Mouse (Mus musculus) CH12.LX (cell line): ENCODE data around the gene Limk2.

Experiments
- CTCF ChIP-seq, 2 experiments: IDR thresholded peaks in 1 of 2; conservative IDR thresholded peaks in 1 of 2; 2 replicates each; pipeline ENCODE4 v1.5.1; 2011 to 2012; ENCODE audit warnings: low read depth in 2 of 2, low read length in 2 of 2, improper control_type of control experiment in 1 of 2, inconsistent platforms in 1 of 2, mild to moderate bottlenecking in 1 of 2, moderate library complexity in 1 of 2
- GABPA ChIP-seq: IDR thresholded peaks from 2 replicates; pipeline ENCODE4 v1.6.1; 2012; ENCODE audit warnings: low read depth, low read length, improper control_type of control experiment, inconsistent platforms; ENCODE audit not compliant: insufficient replicate concordance
- IRF4 ChIP-seq: IDR thresholded peaks from 2 replicates; pipeline ENCODE4 v1.6.1; 2014; ENCODE audit warnings: low read depth, mild to moderate bottlenecking, inconsistent platforms, low read length, improper control_type of control experiment
- KAT2A ChIP-seq: IDR thresholded peaks from 2 replicates; pipeline ENCODE4 v1.6.1; 2012; ENCODE audit warnings: low read length, improper control_type of control experiment, inconsistent platforms; ENCODE audit not compliant: insufficient replicate concordance
- MAFK ChIP-seq: IDR thresholded peaks from 2 replicates; pipeline ENCODE4 v1.6.1; 2011; ENCODE audit warnings: low read length, improper control_type of control experiment; ENCODE audit not compliant: insufficient replicate concordance
- NELFE ChIP-seq: IDR thresholded peaks from 2 replicates; pipeline ENCODE4 v1.6.1; 2011; ENCODE audit warnings: low read depth, low read length, improper control_type of control experiment
- POLR2A ChIP-seq: IDR thresholded peaks from 2 replicates; pipeline ENCODE4 v1.6.1; 2011; ENCODE audit warnings: low read depth, mild to moderate bottlenecking, improper control_type of control experiment, low read length
- POLR2AphosphoS2 ChIP-seq: IDR thresholded peaks from 2 replicates; pipeline ENCODE4 v1.6.1; 2011; ENCODE audit warnings: low read depth, low read length, improper control_type of control experiment
- SMC3 ChIP-seq: IDR thresholded peaks from 2 replicates; pipeline ENCODE4 v1.6.1; 2011; ENCODE audit warnings: low read depth, low read length, improper control_type of control experiment
- TBP ChIP-seq: conservative IDR thresholded peaks from 2 replicates; pipeline ENCODE4 v1.6.1; 2011; ENCODE audit warnings: low read depth, low read length, improper control_type of control experiment
- TCF12 ChIP-seq: IDR thresholded peaks from 2 replicates; pipeline ENCODE4 v1.6.1; 2014; ENCODE audit warnings: low read depth, mild to moderate bottlenecking, inconsistent platforms, low read length, improper control_type of control experiment

GRCm38 (mm10) chr11:3305821-3306220, 103.2 kb downstream of the Limk2 start:
- TF ChIP-seq TCF12 (no peak), KAT2A (no peak), MAFK (no peak), SMC3 (no peak), CTCF (conservative IDR thresholded peaks at IDR 0.05 in 1 of 2, IDR thresholded peaks at IDR 0.05 in 1 of 2; ENCODE audit: low read depth in 2 of 2, low read length in 2 of 2) (no peak), NELFE (no peak), IRF4 (no peak), GABPA (no peak), TBP (no peak), POLR2A (no peak), POLR2AphosphoS2 (no peak)
